7 mouse cellular contexts compared by ENCODE assay signal in the genomic region with DNA sequence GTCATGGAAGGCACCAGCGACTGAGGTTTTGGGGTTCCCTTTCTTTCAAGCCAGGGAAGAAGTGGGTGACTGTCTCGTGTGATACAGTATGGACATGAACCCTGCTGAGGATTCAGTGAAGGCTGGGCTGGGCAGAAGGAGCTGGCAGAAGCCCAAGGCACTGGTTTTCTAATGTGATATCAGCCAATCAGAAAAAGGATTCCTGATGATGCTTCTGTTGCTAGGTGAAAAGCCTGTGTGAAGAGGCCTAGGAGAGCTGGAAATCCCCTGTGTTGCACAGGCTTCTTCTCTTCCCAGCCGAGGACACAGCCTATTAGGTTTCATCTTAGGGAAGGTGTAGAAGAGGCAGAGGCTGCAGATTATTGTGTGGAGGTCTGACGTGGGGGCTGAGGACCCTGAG. TPM values are rescaled to one million over a fixed set of nuclear protein-coding genes. Genes with fewer than 3 reads are reported as not detected.
A peak's percentile ranks its signal among the peaks of the same experiment; 100 is the strongest.
DNase-seq lines count a peak whose midpoint lies in the region; ATAC-seq and TF ChIP-seq lines count a peak whose summit lies in the region.

No protein-coding gene starts in this region.

- 20% methylated on average over 4 of the region's 4 CpGs for WGBS in hindbrain, postnatal 0 days
- 24% methylated on average over 4 of the region's 4 CpGs for WGBS in midbrain, embryonic 14.5 days

- H3K36me3 ChIP-seq in hindbrain, postnatal 0 days (ENCODE audit: insufficient read depth, low read length): no peaks in the 10 kb centered on the region
- no peaks in the 10 kb centered on the region for H3K36me3 ChIP-seq in midbrain, embryonic 14.5 days (ENCODE audit: control insufficient read depth, insufficient read depth, low read length)

- peak; percentile 64 for DNase-seq in R1 (ENCODE audit: low read depth, low spot score)
- DNase-seq in c-Kit-positive CD71-negative TER-119-negative erythroid progenitor cells, embryonic 14.5 days (ENCODE audit: low read depth): peak; percentile 67
- DNase-seq in forelimb bud, embryonic 11.5 days (ENCODE audit: low read depth, low spot score): peak; percentile 69
- DNase-seq in hindbrain, postnatal 0 days (ENCODE audit: low spot score): peak; percentile 93
- DNase-seq in layer of hippocampus, postnatal 25 days (ENCODE audit: extremely low spot score in 1 of 2, low spot score in 1 of 2): peak; percentile 44 to 64
- DNase-seq in midbrain, embryonic 14.5 days: peak; percentile 93
- DNase-seq in skeletal muscle tissue, adult 2 months (ENCODE audit: low read depth, low spot score): peak; percentile 75

- H3K27ac ChIP-seq in hindbrain, postnatal 0 days: no peak overlapping the region
- no peak overlapping the region for H3K27ac ChIP-seq in midbrain, embryonic 14.5 days (replicated peaks; ENCODE audit: low read depth, low read length)

- H3K4me1 ChIP-seq in hindbrain, postnatal 0 days (ENCODE audit: insufficient read depth, low read length): peaks cover 8% of the 10 kb centered on the region; the same call in 1 of the 2 replicates
- peaks cover 8% of the 10 kb centered on the region; the same call in 1 of the 2 replicates for H3K4me1 ChIP-seq in midbrain, embryonic 14.5 days (ENCODE audit: control insufficient read depth, insufficient read depth, low read length)

- peaks cover 10% of the 10 kb centered on the region for H3K27me3 ChIP-seq in hindbrain, postnatal 0 days (ENCODE audit: insufficient read depth, low read length)
- H3K27me3 ChIP-seq in midbrain, embryonic 14.5 days (ENCODE audit: control insufficient read depth, insufficient read depth, low read length): peaks cover 22% of the 10 kb centered on the region

- TF ChIP-seq CTCF in hindbrain, postnatal 0 days (IDR thresholded peaks at IDR 0.05; ENCODE audit: low read depth): no peak

- no peaks in the 10 kb centered on the region for H3K9me3 ChIP-seq in hindbrain, postnatal 0 days (ENCODE audit: low read length)
- H3K9me3 ChIP-seq in midbrain, embryonic 14.5 days (ENCODE audit: control insufficient read depth, low read length): no peaks in the 10 kb centered on the region

- ATAC-seq in hindbrain, postnatal 0 days: peak; percentile 76
- peak; percentile 57; the same call in 1 of the 2 replicates for ATAC-seq in midbrain, embryonic 14.5 days (ENCODE audit: low FRiP score, low TSS enrichment)

- H3K4me3 ChIP-seq in hindbrain, postnatal 0 days (ENCODE audit: low read length): no peak overlapping the region
- no peak overlapping the region for H3K4me3 ChIP-seq in midbrain, embryonic 14.5 days (replicated peaks; ENCODE audit: low read depth, low read length)

- no peak overlapping the region for H3K4me2 ChIP-seq in hindbrain, postnatal 0 days (ENCODE audit: low read depth, low read length)
- H3K4me2 ChIP-seq in midbrain, embryonic 14.5 days (ENCODE audit: low read length): no peak overlapping the region

- no peak overlapping the region for H3K9ac ChIP-seq in hindbrain, postnatal 0 days (replicated peaks; ENCODE audit: low read length)
- H3K9ac ChIP-seq in midbrain, embryonic 14.5 days (replicated peaks; ENCODE audit: low read length): no peak overlapping the region

RNA-seq across cellular contexts. Expression of gene H2-Ab1, which starts 4.0 kb away (rescaled TPM):
- total RNA-seq in hindbrain, postnatal 0 days (2014; rRNA removed): 1.1 and 3.5 TPM in 2 replicates
- polyA plus RNA-seq in hindbrain, postnatal 0 days (2015; fragmentation: Nextera tagmentation; extraction: Ambion mirVana): 2.9 and 3.1 TPM in 2 replicates
- 1 to 10 TPM; 1.0 to 1.7 TPM for total RNA-seq in layer of hippocampus, postnatal 25 days (2021)
- 1.1 and 2.0 TPM in 2 replicates for polyA plus RNA-seq in midbrain, embryonic 14.5 days (2014; fragmentation: Nextera tagmentation; extraction: Ambion mirVana)

RNA-seq across cellular contexts. Expression of gene H2-Ob, which starts 22.8 kb away (rescaled TPM):
- 0.14 and 0.42 TPM in 2 replicates for total RNA-seq in hindbrain, postnatal 0 days (2014; rRNA removed)
- polyA plus RNA-seq in hindbrain, postnatal 0 days (2015; fragmentation: Nextera tagmentation; extraction: Ambion mirVana): 0.13 and 0.35 TPM in 2 replicates
- total RNA-seq in layer of hippocampus, postnatal 25 days (2021): under 1 TPM; 0.25 to 0.47 TPM
- polyA plus RNA-seq in midbrain, embryonic 14.5 days (2014; fragmentation: Nextera tagmentation; extraction: Ambion mirVana): not detected in 2 replicates

RNA-seq across cellular contexts. Expression of gene H2-Aa, which starts 26.1 kb away (rescaled TPM):
- total RNA-seq in hindbrain, postnatal 0 days (2014; rRNA removed): 1.0 and 1.3 TPM in 2 replicates
- 0.95 and 1.4 TPM in 2 replicates for polyA plus RNA-seq in hindbrain, postnatal 0 days (2015; fragmentation: Nextera tagmentation; extraction: Ambion mirVana)
- total RNA-seq in layer of hippocampus, postnatal 25 days (2021): 1 to 10 TPM; 1.1 to 1.3 TPM
- 0.83 TPM in 1 of 2 replicates, not detected in the other for polyA plus RNA-seq in midbrain, embryonic 14.5 days (2014; fragmentation: Nextera tagmentation; extraction: Ambion mirVana)

RNA-seq across cellular contexts. Expression of gene H2-Eb1, which starts 44.2 kb away (rescaled TPM):
- total RNA-seq in hindbrain, postnatal 0 days (2014; rRNA removed): 0.52 and 0.93 TPM in 2 replicates
- polyA plus RNA-seq in hindbrain, postnatal 0 days (2015; fragmentation: Nextera tagmentation; extraction: Ambion mirVana): 4.1 and 5.3 TPM in 2 replicates
- 1 to 10 TPM; 1.0 to 1.6 TPM for total RNA-seq in layer of hippocampus, postnatal 25 days (2021)
- polyA plus RNA-seq in midbrain, embryonic 14.5 days (2014; fragmentation: Nextera tagmentation; extraction: Ambion mirVana): 2.4 and 2.7 TPM in 2 replicates

RNA-seq across cellular contexts. Expression of gene Tap2, which starts 58.2 kb away (rescaled TPM):
- total RNA-seq in hindbrain, postnatal 0 days (2014; rRNA removed): 0.89 and 1.8 TPM in 2 replicates
- 3.8 and 6.5 TPM in 2 replicates for polyA plus RNA-seq in hindbrain, postnatal 0 days (2015; fragmentation: Nextera tagmentation; extraction: Ambion mirVana)
- 1 to 10 TPM; 7.0 to 8.9 TPM for total RNA-seq in layer of hippocampus, postnatal 25 days (2021)
- polyA plus RNA-seq in midbrain, embryonic 14.5 days (2014; fragmentation: Nextera tagmentation; extraction: Ambion mirVana): 0.77 and 1.6 TPM in 2 replicates
